Mouse (Mus musculus) intestine, embryonic 14.5 days (tissue): Measurements from ENCODE around the gene Gm39653. TPM values are rescaled to one million over a fixed set of nuclear protein-coding genes. Genes with fewer than 3 reads are reported as not detected.

ENCODE experiments used
- ATAC-seq: fragments of 200-750 bp; cut with Nextera tagmentation; replicated peaks from 2 replicates; pipeline ENCODE4 v1.8.0; 2017; ENCODE audit warnings: low read depth, moderate number of reproducible peaks, moderate TSS enrichment, moderate library complexity; ENCODE audit not compliant: low FRiP score, low TSS enrichment
- DNase-seq: peaks from one replicate; pipeline ENCODE4 v3.0.0-alpha.2; 2018; ENCODE audit warnings: low spot score
- H3K27ac ChIP-seq: fragments of 300-500 bp; sonication (generic); 2 replicates; pipeline ENCODE4 v1.5.1; 2014; ENCODE audit warnings: low read depth, mild to moderate bottlenecking, control low read depth
- H3K27me3 ChIP-seq: fragments of 300-500 bp; sonication (generic); replicated peaks from 2 replicates; pipeline ENCODE4 v1.6.1; 2014; ENCODE audit warnings: low read length, control low read depth; ENCODE audit not compliant: control insufficient read depth, insufficient read depth
- H3K36me3 ChIP-seq: fragments of 300-500 bp; sonication (generic); 2 replicates; pipeline ENCODE4 v1.6.1; 2014; ENCODE audit warnings: low read length, control low read depth; ENCODE audit not compliant: control insufficient read depth, insufficient read depth
- H3K4me1 ChIP-seq: fragments of 300-500 bp; sonication (generic); replicated peaks from 2 replicates; pipeline ENCODE4 v1.6.1; 2014; ENCODE audit warnings: low read length, control low read depth, mixed read lengths; ENCODE audit not compliant: control insufficient read depth, insufficient read depth
- H3K4me2 ChIP-seq: fragments of 300-500 bp; sonication (generic); 2 replicates; pipeline ENCODE4 v1.6.1; 2014; ENCODE audit warnings: low read length
- H3K4me3 ChIP-seq: fragments of 300-500 bp; sonication (generic); 2 replicates; pipeline ENCODE4 v1.5.1; 2014; ENCODE audit warnings: low read depth, low read length, control low read depth, mixed read lengths
- H3K9ac ChIP-seq: fragments of 300-500 bp; sonication (generic); 2 replicates; pipeline ENCODE4 v1.6.1; 2014; ENCODE audit warnings: mild to moderate bottlenecking, low read length
- H3K9me3 ChIP-seq: fragments of 300-500 bp; sonication (generic); 2 replicates; pipeline ENCODE4 v1.6.1; 2016; ENCODE audit warnings: low read length, control low read depth; ENCODE audit not compliant: control insufficient read depth
- WGBS: fragments of 180-500 bp; shearing (Covaris S2); extraction: QIAGEN DNeasy Blood & Tissue Kit; methylation state at CpG from one replicate; pipeline ENCODE4 v1.1.7; 2014; 5-methylcytosine and 5-hydroxymethylcytosine counted together
- polyA plus RNA-seq: library from polyadenylated mRNA; unstranded; fragments of >200 nt; fragmentation: Nextera tagmentation; extraction: Ambion mirVana; gene quantifications from 2 replicates; pipeline ENCODE4 v1.2.1, GENCODE M21; 2014

The Gm39653 gene
- polyA plus RNA-seq, 1 experiment from 2014 or later = not detected

GRCm38 (mm10) chr1:63667201-63667948 is 51.6 kb downstream of the Gm39653 start:
- no peaks in the 10 kb centered on the region for H3K4me1 ChIP-seq
- DNase-seq (no peak), ATAC-seq (no peak)
- no peaks in the 10 kb centered on the region for H3K9me3 ChIP-seq
- H3K4me2 ChIP-seq = no peak overlapping the region
- 47% methylated on average over 9 of the region's 9 CpGs for WGBS
- H3K27ac ChIP-seq = no peak overlapping the region
- no peak overlapping the region for H3K4me3 ChIP-seq
- H3K9ac ChIP-seq = no peak overlapping the region
- no peaks in the 10 kb centered on the region for H3K36me3 ChIP-seq
- 0 out of 2 replicates have a peak, but pooled peaks cover 8% of the 10 kb centered on the region for H3K27me3 ChIP-seq

- H3K27me3 ChIP-seq = 0 out of 2 replicates have a peak, but pooled peaks cover 8% of the 10 kb centered on the region
- DNase-seq (no peak), ATAC-seq (no peak)
- H3K27ac ChIP-seq = no peak overlapping the region
- no peaks in the 10 kb centered on the region for H3K9me3 ChIP-seq
- no peak overlapping the region for H3K4me2 ChIP-seq
- no peak overlapping the region for H3K9ac ChIP-seq
- H3K36me3 ChIP-seq = no peaks in the 10 kb centered on the region
- no peaks in the 10 kb centered on the region for H3K4me1 ChIP-seq
- no peak overlapping the region for H3K4me3 ChIP-seq
- WGBS = 25% methylated on average over 13 of the region's 13 CpGs
Measured at GRCm38 (mm10) chr1:63667949-63668851, 52.4 kb downstream of the Gm39653 start.

- Histone ChIP-seq H3K4me1 (no peaks in the 10 kb centered on the region), H3K36me3 (no peaks in the 10 kb centered on the region), H3K27ac (no peak overlapping the region), H3K9ac (no peak overlapping the region), H3K27me3 (0 out of 2 replicates have a peak, but pooled peaks cover 8% of the 10 kb centered on the region), H3K4me3 (no peak overlapping the region), H3K4me2 (no peak overlapping the region), H3K9me3 (no peaks in the 10 kb centered on the region)
- DNase-seq (no peak), ATAC-seq (no peak)
- 9% methylated on average over 3 of the region's 3 CpGs for WGBS
Measured at GRCm38 (mm10) chr1:63668852-63669160, 53.0 kb downstream of the Gm39653 start.

Other genes starting within 250 kb of the Gm39653 start
- 2.9 and 3.0 TPM in 2 replicates for gene Adam23, start 170.1 kb upstream of the Gm39653 start, polyA plus RNA-seq
- not detected in 2 replicates for gene Dytn, start 71.0 kb downstream of the Gm39653 start, polyA plus RNA-seq
- not detected in 2 replicates for gene Mdh1b, start 114.3 kb downstream of the Gm39653 start, polyA plus RNA-seq
- gene Fastkd2, start 114.6 kb downstream of the Gm39653 start, polyA plus RNA-seq = 78.5 and 80.7 TPM in 2 replicates
- 0.36 TPM in 1 of 2 replicates, not detected in the other for gene 4933402D24Rik, start 153.3 kb downstream of the Gm39653 start, polyA plus RNA-seq